Mouse (Mus musculus): ENCODE measurements around the gene Mospd3.

DNA sequence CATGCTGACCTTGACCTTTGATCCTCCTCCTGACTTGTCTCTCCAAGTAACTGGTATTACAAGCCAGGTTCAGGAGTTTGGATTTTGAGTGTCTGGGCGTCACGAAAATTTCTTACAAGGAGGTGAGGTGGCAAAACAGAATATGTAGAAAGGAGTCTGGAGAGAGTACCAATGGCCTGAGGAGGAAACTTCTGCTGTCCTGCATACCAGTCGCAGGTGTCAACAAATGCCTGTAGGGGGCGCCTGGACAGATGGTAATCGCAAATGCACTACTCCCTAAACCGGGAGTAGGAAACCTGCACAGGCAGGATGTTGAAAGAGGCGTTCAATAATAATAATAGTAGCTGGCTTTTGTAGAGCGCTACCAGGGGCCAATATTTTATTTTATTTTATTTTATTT is 15.9 kb downstream of the Mospd3 start:
- TF ChIP-seq CTCF (IDR thresholded peaks at IDR 0.05; ENCODE audit: low read depth) (peak; percentile 48), EP300 (IDR thresholded peaks at IDR 0.05; ENCODE audit: low read depth) (no peak)
